Mouse (Mus musculus) cerebellum, adult 8-10 months (tissue): ENCODE results near the gene Sgca.

ENCODE experiments used
- DNase-seq: peaks from one replicate; pipeline ENCODE4 v3.0.0; 2022

The Sgca gene

DNA sequence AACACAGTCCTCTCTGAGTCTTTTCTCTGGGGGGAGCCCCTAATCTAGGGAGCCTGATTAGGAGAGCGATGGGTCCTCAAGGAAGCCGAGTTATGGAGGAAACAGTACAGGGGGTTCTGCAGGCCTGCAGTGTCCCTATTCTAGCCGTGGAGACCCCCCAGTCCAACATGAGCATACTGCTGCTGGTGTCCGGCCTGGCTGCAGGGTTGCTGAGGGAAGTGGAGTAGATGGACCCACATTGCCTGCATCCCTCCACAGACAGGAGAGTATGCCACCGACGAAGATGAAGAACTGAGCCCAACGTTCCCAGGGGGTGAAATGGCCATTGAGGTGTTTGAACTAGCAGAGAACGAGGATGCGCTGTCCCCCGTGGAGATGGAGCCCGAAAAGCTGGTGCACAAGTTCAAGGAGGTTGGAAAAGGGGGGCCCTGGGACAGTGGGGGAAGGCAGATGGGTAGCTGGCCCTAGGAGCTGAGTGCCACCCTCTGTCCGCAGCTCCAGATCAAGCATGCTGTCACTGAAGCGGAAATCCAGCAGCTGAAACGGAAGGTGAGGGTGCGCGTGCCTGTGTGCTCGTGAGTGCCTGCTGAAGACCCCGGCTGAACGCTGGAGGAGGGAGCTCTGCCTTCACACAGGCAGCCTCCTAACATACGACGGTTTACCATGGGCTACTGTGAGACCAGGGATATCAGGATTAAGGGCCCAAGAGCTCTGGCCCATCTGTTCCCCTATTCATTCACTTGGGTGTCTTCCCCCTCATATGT lies 25.6 kb upstream of the Sgca start:
- no peak for DNase-seq

GRCm38 (mm10) chr11:95001058-95001457 lies 24.9 kb upstream of the Sgca start:
- peak; percentile 88 for DNase-seq

GRCm38 (mm10) chr11:95000548-95000947 lies 24.4 kb upstream of the Sgca start:
- peak; percentile 48 for DNase-seq

DNA sequence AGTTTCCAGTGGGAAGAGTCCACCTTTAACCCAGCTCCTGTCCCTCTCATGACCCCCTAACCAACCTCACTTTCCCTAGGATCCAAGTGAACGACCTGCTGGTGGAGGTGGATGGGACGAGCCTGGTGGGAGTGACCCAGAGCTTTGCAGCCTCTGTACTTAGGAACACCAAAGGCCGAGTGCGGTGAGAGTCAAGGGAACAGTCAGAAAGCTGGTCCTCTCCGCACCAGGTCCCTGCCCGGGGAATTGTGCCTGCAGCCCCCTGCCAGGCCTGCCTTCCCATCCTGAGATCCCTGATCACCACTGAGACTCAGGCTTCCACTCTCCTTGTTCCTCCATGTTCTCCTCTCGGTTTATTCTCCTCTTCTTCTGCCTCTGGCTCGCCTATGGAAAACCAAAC lies 24.0 kb upstream of the Sgca start:
- DNase-seq, result no peak

GRCm38 (mm10) chr11:94998041-94998531 lies 22.0 kb upstream of the Sgca start:
- no peak for DNase-seq

DNA sequence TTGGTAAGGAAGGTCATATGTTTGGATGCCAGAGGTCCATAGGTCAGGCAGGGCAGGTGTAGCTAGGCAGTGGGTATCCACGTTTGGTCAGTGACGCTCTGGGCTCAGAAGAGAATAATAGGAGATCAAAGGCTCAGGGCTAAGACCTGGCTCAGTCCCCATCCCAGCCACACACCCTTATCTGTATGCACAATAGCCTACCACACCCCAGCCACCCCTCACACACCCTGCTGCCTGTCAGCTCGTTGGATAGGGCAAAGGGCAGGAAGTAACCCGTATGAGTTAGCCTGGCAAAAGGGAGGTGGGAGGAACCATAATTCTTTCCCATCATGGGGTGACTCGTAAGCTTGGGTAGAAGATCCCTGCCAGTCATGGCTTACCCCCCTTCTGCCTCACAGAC lies 21.5 kb upstream of the Sgca start:
- DNase-seq, result no peak

GRCm38 (mm10) chr11:94996984-94997383 lies 20.9 kb upstream of the Sgca start:
- no peak for DNase-seq

DNA sequence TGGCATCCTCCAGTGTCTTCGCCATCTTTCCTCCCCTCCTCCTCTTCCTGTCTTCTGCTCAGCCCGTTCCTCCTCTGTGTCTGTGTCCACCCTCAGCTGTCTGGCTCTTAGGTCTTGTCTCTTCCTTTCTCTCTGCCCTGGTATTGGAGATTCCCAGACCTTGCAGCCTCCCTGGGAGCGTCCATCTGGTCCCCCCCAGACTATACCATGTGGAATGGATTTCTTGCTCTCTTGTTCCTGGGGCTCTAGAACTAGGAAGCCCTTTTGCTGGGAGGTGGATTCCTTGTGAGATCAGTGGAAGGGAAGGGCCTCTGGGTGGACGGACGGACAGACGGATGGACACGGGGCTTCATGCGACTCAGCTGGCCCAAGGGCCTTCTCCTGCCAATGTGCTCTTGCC lies 20.0 kb upstream of the Sgca start:
- no peak for DNase-seq

DNA sequence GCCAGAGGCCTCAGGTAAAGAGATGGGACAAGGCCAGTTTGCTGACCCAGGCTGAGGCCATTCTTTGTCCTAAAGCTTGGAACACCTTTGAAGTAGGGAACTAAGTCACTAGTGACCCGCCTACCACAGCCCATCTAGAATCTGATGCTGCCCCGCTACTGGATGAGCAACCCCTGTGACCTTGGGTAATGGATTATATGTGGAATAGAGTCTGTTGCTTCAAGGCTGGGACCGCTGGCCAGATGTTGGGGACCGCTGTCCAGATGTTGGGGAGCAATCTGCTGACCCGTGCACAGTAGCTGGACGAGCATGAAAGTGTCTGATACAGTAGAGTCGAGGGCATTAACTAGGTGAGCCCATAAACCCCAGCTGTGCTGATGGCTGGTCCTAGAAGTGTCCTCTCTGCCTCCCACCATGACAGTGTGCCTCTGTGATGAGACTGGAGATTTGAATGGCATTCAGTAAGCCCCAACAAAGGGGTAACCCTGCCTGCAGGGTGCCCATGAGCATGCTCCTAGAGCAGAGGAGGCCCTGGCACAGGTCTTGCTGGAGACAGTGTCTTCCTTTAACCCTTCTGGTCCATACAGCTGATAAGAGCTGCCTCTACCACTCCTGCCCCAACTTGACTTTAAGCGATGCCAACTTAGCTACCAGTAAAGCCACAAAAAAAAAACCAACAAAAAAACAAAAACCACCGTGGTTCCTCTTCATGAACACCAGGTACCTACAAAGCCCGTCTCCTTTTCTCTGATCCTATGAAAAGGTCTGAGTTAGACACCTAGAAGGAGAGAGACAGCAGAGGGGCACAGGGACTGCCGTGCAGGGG lies 19.0 kb upstream of the Sgca start:
- no peak for DNase-seq

DNA sequence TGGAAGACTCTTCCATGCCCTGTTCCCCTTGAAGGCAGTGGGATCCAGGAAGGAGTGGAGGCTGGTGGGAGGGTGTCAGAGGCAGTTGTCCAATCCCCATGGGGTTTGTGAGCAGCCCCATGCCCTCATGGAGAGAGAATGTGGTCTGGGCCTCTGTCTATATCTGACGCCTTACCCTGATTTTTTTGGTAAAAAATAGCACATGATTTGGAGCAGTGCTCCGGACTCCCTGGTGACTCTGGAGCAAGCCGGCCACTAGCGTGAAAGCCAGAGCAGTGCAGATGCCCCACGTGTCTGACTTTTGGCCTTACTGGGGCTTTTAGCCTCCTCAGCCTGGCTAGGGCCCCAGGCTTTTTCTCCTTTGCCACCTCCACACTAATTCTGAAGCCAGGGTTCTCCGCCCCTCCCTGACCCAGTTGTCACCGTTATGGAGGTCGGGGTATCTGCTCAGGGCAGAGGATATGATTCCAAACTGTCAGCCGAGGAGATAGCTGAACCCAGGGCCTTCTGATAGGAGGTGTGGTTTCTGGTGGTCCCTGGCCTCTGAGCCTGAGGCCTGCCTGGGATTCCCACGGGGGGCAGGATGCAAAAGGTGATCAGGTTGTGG lies 18.2 kb upstream of the Sgca start:
- no peak for DNase-seq

GRCm38 (mm10) chr11:94992754-94993606 lies 16.9 kb upstream of the Sgca start:
- DNase-seq, result no peak

GRCm38 (mm10) chr11:94992480-94992753 lies 16.3 kb upstream of the Sgca start:
- no peak for DNase-seq

GRCm38 (mm10) chr11:94991641-94992479 lies 15.7 kb upstream of the Sgca start:
- no peak for DNase-seq

DNA sequence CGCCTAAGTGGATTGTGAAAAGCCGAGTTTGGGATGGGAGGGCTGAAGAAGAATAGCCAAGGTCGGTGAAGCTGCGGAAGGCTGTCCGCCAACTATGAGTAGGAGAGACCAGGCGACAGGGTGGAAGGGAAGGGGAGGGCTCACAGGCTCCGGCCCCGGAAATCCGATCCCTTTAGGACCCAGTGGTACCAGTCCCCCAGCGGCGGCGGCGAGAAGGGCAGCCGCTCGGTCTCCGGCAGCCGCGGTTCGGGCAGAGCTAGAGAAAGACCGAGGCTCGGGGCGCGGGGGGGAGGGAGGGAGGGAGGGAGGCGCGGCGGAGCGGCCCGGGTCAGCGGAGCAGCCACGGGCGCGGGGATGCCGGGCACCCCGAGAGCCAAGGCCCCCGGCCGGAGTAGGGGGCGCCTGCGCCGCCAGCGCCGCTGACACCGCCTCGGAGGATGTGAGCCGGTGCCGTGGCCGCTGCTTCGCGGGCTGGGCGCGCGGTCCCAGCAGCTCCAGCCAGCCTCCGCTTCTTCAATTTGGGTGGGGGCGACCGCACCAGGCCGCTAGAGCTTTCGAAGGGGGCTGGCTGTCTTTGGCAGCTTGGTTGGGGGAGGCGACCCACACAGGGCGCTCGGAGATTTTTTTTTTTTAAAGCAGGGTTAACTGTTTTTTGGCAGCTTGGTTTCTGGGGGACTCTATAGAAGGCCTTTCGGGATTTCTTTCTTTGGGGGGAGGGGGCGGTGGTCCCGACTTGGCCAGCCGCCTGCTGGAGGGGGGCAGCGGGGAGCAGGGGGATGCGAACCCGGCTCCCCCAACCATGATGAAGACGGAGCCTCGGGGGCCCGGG lies 14.8 kb upstream of the Sgca start, which contains the start of gene Ppp1r9b:
Gene Ppp1r9b, plus strand, starts transcription at position 287 of the 829 bp plus-strand sequence.
- DNase-seq, result peak; percentile 90

GRCm38 (mm10) chr11:94990102-94990748 lies 14.1 kb upstream of the Sgca start:
- peak; percentile 54 for DNase-seq

GRCm38 (mm10) chr11:94989562-94990017 lies 13.5 kb upstream of the Sgca start:
- peak; percentile 80 for DNase-seq

DNA sequence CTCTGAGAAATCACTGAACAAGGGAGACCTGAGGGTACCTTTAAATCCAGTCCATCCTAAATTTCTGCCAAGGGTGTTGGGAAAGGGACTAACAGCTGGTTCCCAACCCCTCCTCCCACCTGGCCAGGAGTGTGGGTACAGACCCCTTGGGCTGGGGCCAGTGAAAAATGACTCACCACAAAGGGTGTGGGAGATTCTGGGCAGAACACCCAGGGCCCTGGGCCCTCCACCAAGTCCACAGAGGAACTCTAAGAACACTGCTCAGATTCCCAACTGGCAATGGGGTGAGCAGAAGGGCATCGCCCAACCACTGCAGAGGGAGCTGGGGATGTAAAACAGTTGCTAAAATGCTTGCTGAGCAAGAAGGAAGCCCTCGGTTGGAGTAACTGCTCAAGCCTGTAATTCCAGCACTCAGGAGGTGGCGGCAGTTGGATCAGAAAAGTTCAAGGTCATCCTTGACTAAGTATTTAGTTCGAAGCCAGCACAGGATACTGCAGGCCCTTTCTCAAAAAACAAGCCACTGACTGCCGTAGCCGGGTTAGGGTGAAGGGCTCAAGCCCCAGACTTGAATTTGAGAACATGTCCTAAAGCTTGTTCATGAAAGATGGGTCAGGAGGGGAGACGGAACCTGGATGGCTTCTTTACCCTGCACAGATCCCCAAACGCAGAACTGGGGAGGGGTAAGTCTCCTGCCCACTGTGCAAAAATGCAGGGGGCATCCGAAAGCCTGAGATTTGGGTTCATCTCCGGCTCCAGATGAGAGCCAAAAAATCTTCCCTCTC lies 12.8 kb upstream of the Sgca start:
- peak; percentile 46 for DNase-seq

GRCm38 (mm10) chr11:94987851-94988250 lies 11.7 kb upstream of the Sgca start:
- peak; percentile 27 for DNase-seq

DNA sequence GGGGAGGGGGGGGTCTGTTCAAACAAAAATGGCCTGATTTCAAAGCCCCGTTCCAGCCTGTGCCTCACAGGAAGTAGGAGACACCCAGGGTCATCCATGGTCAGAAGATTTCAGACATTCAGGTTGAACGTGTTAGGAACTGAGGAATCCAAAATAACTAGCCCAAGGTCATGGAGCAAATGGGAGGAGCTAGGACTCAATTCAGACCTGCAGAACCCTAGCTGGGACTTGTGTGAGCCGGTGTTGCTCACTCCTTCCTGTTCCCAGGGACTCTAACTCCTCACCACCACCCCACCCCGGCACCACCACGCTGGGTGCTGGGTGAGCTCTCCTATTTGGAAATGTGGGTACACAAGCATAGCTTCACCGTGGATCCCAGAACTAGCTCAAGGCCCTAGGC lies 11.2 kb upstream of the Sgca start:
- DNase-seq, result no peak
